Mouse (Mus musculus) left cerebral cortex, adult 9 months (tissue): ENCODE data around the gene Olfr1438-ps1.
A peak's percentile ranks its signal among the peaks of the same experiment; 100 is the strongest.
"Not testable (repeated sequence)": the region's sequence is repeated elsewhere in the genome, so short reads cannot be mapped to it uniquely, and the experiment has no call there.

Experiments
- DNase-seq, 2 experiments: peaks; one replicate each; pipeline ENCODE4 v3.0.0; 2022; ENCODE audit warnings: low spot score in 2 of 2

Olfr1438-ps1 gene

GRCm38 (mm10) chr19:12335810-12336209 lies at the start of gene Olfr1438-ps1:
Olfr1438-ps1 (minus strand) TSS chr19:12335910.
- no peak for DNase-seq

GRCm38 (mm10) chr19:12374465-12375025 lies 38.8 kb upstream of the Olfr1438-ps1 start:
- peak; percentile 9 to 48 for DNase-seq

GRCm38 (mm10) chr19:12373004-12373403 lies 37.3 kb upstream of the Olfr1438-ps1 start:
- no peak for DNase-seq

- no peak for DNase-seq
Observed at GRCm38 (mm10) chr19:12325001-12325400, 10.7 kb downstream of the Olfr1438-ps1 start, which contains the start of gene Olfr1437. Olfr1437 (minus strand) TSS chr19:12325101.

GRCm38 (mm10) chr19:12299030-12299429 lies 36.7 kb downstream of the Olfr1438-ps1 start, which contains the start of gene Olfr1436:
Olfr1436 (minus strand) TSS chr19:12299130.
- DNase-seq = not testable (repeated sequence)

GRCm38 (mm10) chr19:12292979-12293378 lies 42.7 kb downstream of the Olfr1438-ps1 start:
- DNase-seq = peak; percentile 3 to 5

- DNase-seq = no peak
Observed at GRCm38 (mm10) chr19:12279554-12279953, 56.2 kb downstream of the Olfr1438-ps1 start, which contains the start of gene Olfr1434. Olfr1434 (plus strand) TSS chr19:12279854.
